Mouse (Mus musculus) cortical plate, adult 2 months (tissue): ENCODE results near the gene Gm6020.

Source experiments
- CTCF ChIP-seq: fragments of 200-500 bp; IDR thresholded peaks from 2 replicates; pipeline ENCODE4 v1.5.1; 2011; ENCODE audit warnings: mild to moderate bottlenecking, control low read depth, low read length; ENCODE audit not compliant: insufficient read depth; ENCODE audit errors: extremely low read depth
- POLR2A ChIP-seq: fragments of 200-500 bp; IDR thresholded peaks from 2 replicates; pipeline ENCODE4 v1.6.1; 2011; ENCODE audit warnings: mild to moderate bottlenecking, low read length, control low read depth; ENCODE audit not compliant: insufficient read depth; ENCODE audit errors: extremely low read depth

DNA sequence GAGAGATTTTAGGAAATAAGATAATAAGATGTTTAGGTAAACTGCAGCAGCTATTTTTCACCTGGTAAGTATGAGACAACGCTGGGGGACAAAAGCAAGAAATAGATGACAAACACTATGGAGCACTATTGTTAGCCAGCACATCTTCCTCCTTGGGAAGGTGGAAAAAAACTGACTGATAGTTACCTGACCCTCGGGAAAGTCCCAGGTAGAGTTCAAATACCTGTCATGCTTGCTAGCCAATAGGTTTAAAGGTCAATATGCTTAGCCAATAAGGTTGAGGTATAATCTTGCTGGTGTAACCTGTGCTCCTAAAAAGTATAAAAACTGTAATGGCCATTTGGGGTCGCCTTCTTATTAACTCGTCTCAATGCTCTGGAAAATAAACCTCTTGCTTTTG, 42.4 kb upstream of the Gm6020 start:
- TF ChIP-seq CTCF (no peak), POLR2A (no peak)
